Mouse (Mus musculus): ENCODE data around the gene Arhgef10l.

GRCm38 (mm10) chr4:140662882-140663585 is 2.8 kb downstream of the Arhgef10l start:
- TF ChIP-seq POLR2A (IDR thresholded peaks at IDR 0.05; ENCODE audit: borderline replicate concordance, extremely low read depth, low read depth, low read length): no peak
- TF ChIP-seq CTCF (IDR thresholded peaks at IDR 0.05; ENCODE audit: insufficient read depth, low read length): no peak

Data from lung, adult 2 months (tissue).